Mouse (Mus musculus) erythroblast, embryonic 14.5 days (primary cell): ENCODE results near the gene Fgfr3. TPM values are rescaled to one million over a fixed set of nuclear protein-coding genes. Genes with fewer than 3 reads are reported as not detected.
A peak's percentile ranks its signal among the peaks of the same experiment; 100 is the strongest.

Experiments used
- H3K27me3 ChIP-seq: 2 replicates; pipeline ENCODE4 v1.6.1; 2012; ENCODE audit warnings: inconsistent platforms; ENCODE audit not compliant: control insufficient read depth
- H3K36me3 ChIP-seq: 2 replicates; pipeline ENCODE4 v1.6.1; 2012; ENCODE audit warnings: mild to moderate bottlenecking, inconsistent platforms; ENCODE audit not compliant: control insufficient read depth
- H3K4me1 ChIP-seq: 2 replicates; pipeline ENCODE4 v1.6.1; 2012; ENCODE audit warnings: inconsistent platforms; ENCODE audit not compliant: control insufficient read depth
- H3K4me3 ChIP-seq: replicated peaks from 2 replicates; pipeline ENCODE3; 2012; ENCODE audit warnings: moderate library complexity, mild to moderate bottlenecking, inconsistent platforms
- H3K9me3 ChIP-seq: 2 replicates; pipeline ENCODE4 v1.6.1; 2012; ENCODE audit warnings: low read length, inconsistent platforms, mixed read lengths; ENCODE audit not compliant: control insufficient read depth
- GATA1 ChIP-seq: IDR thresholded peaks from 2 replicates; pipeline ENCODE4 v1.6.1; 2012; ENCODE audit warnings: low read length, inconsistent platforms, mixed read lengths
- TAL1 ChIP-seq: IDR thresholded peaks from 3 replicates; pipeline ENCODE4 v1.6.1; 2012; ENCODE audit warnings: low read length, inconsistent platforms, mixed read lengths
- polyA plus RNA-seq: library from polyadenylated mRNA; stranded (reverse); fragments of >175 nt; gene quantifications from 2 replicates; pipeline ENCODE4 v1.2.3, GENCODE M21; 2012

The Fgfr3 gene
- polyA plus RNA-seq, 1 experiment: not detected

- peaks cover 81% of the 10 kb centered on the region for H3K27me3 ChIP-seq
Observed at GRCm38 (mm10) chr5:33723019-33723640, 1.7 kb downstream of the Fgfr3 start.

GRCm38 (mm10) chr5:33723641-33724465 lies 2.4 kb downstream of the Fgfr3 start:
- Histone ChIP-seq H3K36me3 (peaks cover 6% of the 10 kb centered on the region; the same call in 1 of the 2 replicates), H3K4me1 (peaks cover 31% of the 10 kb centered on the region), H3K4me3 (peak overlapping the region; percentile 58), H3K9me3 (peaks cover 6% of the 10 kb centered on the region; the same call in 1 of the 2 replicates), H3K27me3 (peaks cover 76% of the 10 kb centered on the region)
- TF ChIP-seq TAL1: no peak
- TF ChIP-seq GATA1: no peak

More at GRCm38 (mm10) chr5:33723019-33723640, 1.7 kb downstream of the Fgfr3 start:
- Histone ChIP-seq H3K9me3 (peaks cover 6% of the 10 kb centered on the region; the same call in 1 of the 2 replicates), H3K4me3 (peak overlapping the region; percentile 58), H3K4me1 (peaks cover 31% of the 10 kb centered on the region), H3K36me3 (peaks cover 4% of the 10 kb centered on the region; the same call in 1 of the 2 replicates)
- no peak for TF ChIP-seq GATA1
- no peak for TF ChIP-seq TAL1

GRCm38 (mm10) chr5:33726081-33726647 lies 4.7 kb downstream of the Fgfr3 start:
- no peak overlapping the region for H3K4me3 ChIP-seq
- peaks cover 55% of the 10 kb centered on the region for H3K27me3 ChIP-seq
- H3K36me3 ChIP-seq: peaks cover 8% of the 10 kb centered on the region; the same call in 1 of the 2 replicates
- TF ChIP-seq TAL1 (no peak), GATA1 (no peak)
- H3K4me1 ChIP-seq: peaks cover 21% of the 10 kb centered on the region
- peaks cover 6% of the 10 kb centered on the region; the same call in 1 of the 2 replicates for H3K9me3 ChIP-seq

- no peak overlapping the region for H3K4me3 ChIP-seq
- TF ChIP-seq TAL1: no peak
Observed at GRCm38 (mm10) chr5:33726891-33727290, 5.4 kb downstream of the Fgfr3 start.

GRCm38 (mm10) chr5:33728841-33729240 lies 7.4 kb downstream of the Fgfr3 start:
- peaks cover 28% of the 10 kb centered on the region for H3K27me3 ChIP-seq
- no peak for TF ChIP-seq GATA1
- TF ChIP-seq TAL1: no peak
- no peaks in the 10 kb centered on the region; the same call in 1 of the 2 replicates for H3K9me3 ChIP-seq
- peaks cover 19% of the 10 kb centered on the region; the same call in 1 of the 2 replicates for H3K36me3 ChIP-seq
- H3K4me3 ChIP-seq: no peak overlapping the region
- H3K4me1 ChIP-seq: no peaks in the 10 kb centered on the region

More at GRCm38 (mm10) chr5:33726891-33727290, 5.4 kb downstream of the Fgfr3 start:
- Histone ChIP-seq H3K36me3 (peaks cover 15% of the 10 kb centered on the region; the same call in 1 of the 2 replicates), H3K9me3 (peaks cover 6% of the 10 kb centered on the region; the same call in 1 of the 2 replicates), H3K27me3 (peaks cover 48% of the 10 kb centered on the region), H3K4me1 (peaks cover 14% of the 10 kb centered on the region)

- Histone ChIP-seq H3K9me3 (no peaks in the 10 kb centered on the region), H3K36me3 (peaks cover 27% of the 10 kb centered on the region; the same call in 1 of the 2 replicates), H3K4me3 (no peak overlapping the region), H3K4me1 (no peaks in the 10 kb centered on the region), H3K27me3 (peaks cover 12% of the 10 kb centered on the region)
- no peak for TF ChIP-seq TAL1
- TF ChIP-seq GATA1: no peak
Observed at GRCm38 (mm10) chr5:33730516-33730915, 9.0 kb downstream of the Fgfr3 start.

- no peak overlapping the region for H3K4me3 ChIP-seq
- peaks cover 28% of the 10 kb centered on the region; the same call in 1 of the 2 replicates for H3K36me3 ChIP-seq
- no peaks in the 10 kb centered on the region for H3K9me3 ChIP-seq
- no peaks in the 10 kb centered on the region for H3K4me1 ChIP-seq
- peaks cover 6% of the 10 kb centered on the region for H3K27me3 ChIP-seq
- TF ChIP-seq GATA1: no peak
- TF ChIP-seq TAL1: no peak
Observed at GRCm38 (mm10) chr5:33731051-33731450, 9.6 kb downstream of the Fgfr3 start.

GRCm38 (mm10) chr5:33733837-33734236 lies 12.4 kb downstream of the Fgfr3 start:
- H3K4me1 ChIP-seq: no peaks in the 10 kb centered on the region
- no peak overlapping the region for H3K4me3 ChIP-seq
- TF ChIP-seq TAL1: no peak
- TF ChIP-seq GATA1: no peak
- peaks cover 22% of the 10 kb centered on the region; the same call in 1 of the 2 replicates for H3K36me3 ChIP-seq
- H3K9me3 ChIP-seq: no peaks in the 10 kb centered on the region
- no peaks in the 10 kb centered on the region for H3K27me3 ChIP-seq
